11 mouse cellular contexts compared by ENCODE assay signal in the genomic region with DNA sequence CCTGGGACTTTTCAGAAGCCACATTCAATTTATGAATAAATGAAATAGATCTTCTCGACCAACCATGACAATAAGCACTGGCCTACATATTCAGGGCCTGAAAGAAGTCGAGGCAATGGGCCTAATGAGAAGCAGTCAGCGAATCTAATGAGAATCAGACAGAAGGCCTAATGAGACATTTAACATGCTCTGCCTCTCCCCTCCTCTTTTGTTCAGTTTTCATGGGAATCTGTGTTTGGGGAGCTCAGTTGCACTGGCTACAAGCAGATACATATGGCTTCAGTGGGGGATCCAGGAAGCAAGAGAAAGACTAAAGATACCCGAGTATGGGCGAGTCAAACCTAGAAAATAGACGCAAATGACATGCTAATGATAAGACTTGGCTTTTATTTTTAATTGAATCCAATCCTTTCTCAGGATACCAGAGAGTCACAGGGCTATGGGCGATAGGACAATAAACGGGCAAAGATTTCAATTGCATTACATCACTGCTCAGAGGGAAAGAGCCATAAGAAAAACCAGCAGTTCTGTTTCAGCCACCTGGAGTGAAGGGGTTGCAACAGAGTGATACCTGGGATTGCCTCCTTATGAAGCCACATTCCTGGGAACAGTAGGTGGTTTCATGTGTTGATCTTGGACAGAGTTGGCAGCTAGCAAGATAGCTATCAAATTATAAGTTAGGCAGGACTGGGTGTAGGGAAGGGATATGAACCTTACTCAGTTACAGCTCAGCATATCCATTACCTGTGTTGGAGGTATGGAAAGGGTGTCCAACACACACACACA.
DNase-seq lines count a peak whose midpoint lies in the region; ATAC-seq and TF ChIP-seq lines count a peak whose summit lies in the region.
"Had no signal": no experiment of that assay in that cellular context is flagged by ENCODE, and none has a peak within 500 bp of the region (broad histone marks: within the 10 kb centered on the region; RNA-seq: fewer than 3 reads in every experiment).

No protein-coding gene starts in this region.

- H3K4me2 ChIP-seq in hindbrain, embryonic 11.5 days (replicated peaks; ENCODE audit: low read depth, low read length), result no peak overlapping the region
- no peak overlapping the region for H3K4me2 ChIP-seq in hindbrain, embryonic 16.5 days (ENCODE audit: low read length)
- no peak overlapping the region for H3K4me2 ChIP-seq in neural tube, embryonic 14.5 days (ENCODE audit: low read depth, low read length)
- H3K4me2 ChIP-seq: liver, embryonic 13.5 days had no signal

- H3K36me3 ChIP-seq in hindbrain, embryonic 11.5 days (ENCODE audit: control insufficient read depth, insufficient read depth, low read length), result no peaks in the 10 kb centered on the region
- H3K36me3 ChIP-seq in hindbrain, embryonic 10.5 days, result no peaks in the 10 kb centered on the region
- no peaks in the 10 kb centered on the region for H3K36me3 ChIP-seq in hindbrain, embryonic 16.5 days (ENCODE audit: control insufficient read depth, insufficient read depth, low read length)
- no peaks in the 10 kb centered on the region for H3K36me3 ChIP-seq in neural tube, embryonic 14.5 days (ENCODE audit: control insufficient read depth, insufficient read depth, low read length)
- H3K36me3 ChIP-seq: liver, embryonic 13.5 days had no signal

- no peak overlapping the region for H3K4me3 ChIP-seq in hindbrain, embryonic 11.5 days (ENCODE audit: low read depth, low read length)
- H3K4me3 ChIP-seq in hindbrain, embryonic 10.5 days, result no peak overlapping the region
- H3K4me3 ChIP-seq in embryonic fibroblast, embryonic 13.5 days (ENCODE audit: insufficient read depth, low read length), result no peak overlapping the region
- H3K4me3 ChIP-seq in hindbrain, embryonic 16.5 days (ENCODE audit: low read length), result no peak overlapping the region
- no peak overlapping the region for H3K4me3 ChIP-seq in neural tube, embryonic 14.5 days (ENCODE audit: low read depth, low read length)
- H3K4me3 ChIP-seq: left cerebral cortex, adult 2 months; liver, embryonic 13.5 days had no signal

- peak; percentile 78 for ATAC-seq in hindbrain, embryonic 11.5 days (ENCODE audit: low FRiP score)
- peak; percentile 83 for ATAC-seq in hindbrain, embryonic 16.5 days
- peak; percentile 82 for ATAC-seq in neural tube, embryonic 14.5 days (ENCODE audit: low read depth)
- ATAC-seq: Patski had no signal

- DNase-seq in hindbrain, embryonic 11.5 days (ENCODE audit: low spot score), result peak; percentile 22
- DNase-seq in hindbrain, embryonic 10.5 days (ENCODE audit: low spot score), result no peak
- no peak for DNase-seq in thymus, postnatal 14 days
- DNase-seq in T-cell, adult 2 months (ENCODE audit: low spot score), result no peak
- DNase-seq in thymus, postnatal 36 days, result no peak
- DNase-seq: liver, embryonic 13.5 days had no signal

- TF ChIP-seq POLR2A in embryonic fibroblast, embryonic 13.5 days (IDR thresholded peaks at IDR 0.05; ENCODE audit: low read depth, low read length), result no peak

- no peak for TF ChIP-seq CTCF in embryonic fibroblast, embryonic 13.5 days (IDR thresholded peaks at IDR 0.05; ENCODE audit: borderline replicate concordance, insufficient read depth, low read length)

- no peaks in the 10 kb centered on the region for H3K4me1 ChIP-seq in hindbrain, embryonic 11.5 days (replicated peaks; ENCODE audit: control insufficient read depth, insufficient read depth, low read length)
- peaks cover 15% of the 10 kb centered on the region for H3K4me1 ChIP-seq in hindbrain, embryonic 10.5 days (replicated peaks)
- peaks cover 13% of the 10 kb centered on the region for H3K4me1 ChIP-seq in embryonic fibroblast, embryonic 13.5 days (ENCODE audit: control insufficient read depth, insufficient read depth, low read length)
- 0 out of 2 replicates have a peak, but pooled peaks cover 4% of the 10 kb centered on the region for H3K4me1 ChIP-seq in hindbrain, embryonic 16.5 days (ENCODE audit: control insufficient read depth, insufficient read depth, low read depth, low read length)
- no peaks in the 10 kb centered on the region for H3K4me1 ChIP-seq in neural tube, embryonic 14.5 days (ENCODE audit: control insufficient read depth, insufficient read depth, low read length)
- H3K4me1 ChIP-seq: liver, embryonic 13.5 days had no signal

- no peaks in the 10 kb centered on the region for H3K27me3 ChIP-seq in hindbrain, embryonic 11.5 days (ENCODE audit: control insufficient read depth, insufficient read depth, low read length)
- no peaks in the 10 kb centered on the region for H3K27me3 ChIP-seq in hindbrain, embryonic 10.5 days (ENCODE audit: insufficient read depth, poor library complexity, severe bottlenecking)
- H3K27me3 ChIP-seq in hindbrain, embryonic 16.5 days (replicated peaks; ENCODE audit: control insufficient read depth, insufficient read depth, low read length), result no peaks in the 10 kb centered on the region
- H3K27me3 ChIP-seq in neural tube, embryonic 14.5 days (ENCODE audit: control insufficient read depth, insufficient read depth, low read length), result no peaks in the 10 kb centered on the region
- H3K27me3 ChIP-seq: liver, embryonic 13.5 days; Patski had no signal

- no peak overlapping the region for H3K9ac ChIP-seq in hindbrain, embryonic 11.5 days (ENCODE audit: low read depth, low read length)
- no peak overlapping the region for H3K9ac ChIP-seq in hindbrain, embryonic 16.5 days (ENCODE audit: low read depth, low read length)
- no peak overlapping the region for H3K9ac ChIP-seq in neural tube, embryonic 14.5 days (replicated peaks; ENCODE audit: low read depth, low read length)
- H3K9ac ChIP-seq: liver, embryonic 13.5 days had no signal

- WGBS in hindbrain, embryonic 11.5 days, result 49% methylated on average over 8 of the region's 8 CpGs
- 59% methylated on average over 8 of the region's 8 CpGs for WGBS in hindbrain, embryonic 10.5 days
- WGBS in hindbrain, embryonic 16.5 days, result 29% methylated on average over 8 of the region's 8 CpGs
- WGBS in neural tube, embryonic 14.5 days, result 44% methylated on average over 8 of the region's 8 CpGs

- H3K27ac ChIP-seq in hindbrain, embryonic 11.5 days (ENCODE audit: low read depth, low read length), result no peak overlapping the region
- no peak overlapping the region for H3K27ac ChIP-seq in hindbrain, embryonic 10.5 days
- peak overlapping the region; percentile 97 for H3K27ac ChIP-seq in embryonic fibroblast, embryonic 13.5 days (ENCODE audit: insufficient read depth, low read length)
- H3K27ac ChIP-seq in hindbrain, embryonic 16.5 days (ENCODE audit: low read depth, low read length), result peak overlapping the region; percentile 25
- H3K27ac ChIP-seq in neural tube, embryonic 14.5 days (ENCODE audit: low read depth, low read length), result no peak overlapping the region
- H3K27ac ChIP-seq: left cerebral cortex, adult 2 months; liver, embryonic 13.5 days had no signal

- no peaks in the 10 kb centered on the region for H3K9me3 ChIP-seq in hindbrain, embryonic 11.5 days (ENCODE audit: control insufficient read depth, low read length)
- H3K9me3 ChIP-seq in hindbrain, embryonic 10.5 days, result no peaks in the 10 kb centered on the region
- H3K9me3 ChIP-seq in hindbrain, embryonic 16.5 days (ENCODE audit: control insufficient read depth, low read length), result no peaks in the 10 kb centered on the region
- no peaks in the 10 kb centered on the region for H3K9me3 ChIP-seq in neural tube, embryonic 14.5 days (ENCODE audit: control insufficient read depth, low read length)
- H3K9me3 ChIP-seq: liver, embryonic 13.5 days had no signal

Comparison
In these comparisons a context has a peak if more than half of its experiments do, and no peak if none do; other contexts are left out.
1. H3K27ac ChIP-seq: peak in embryonic fibroblast, embryonic 13.5 days (single experiment) and hindbrain, embryonic 16.5 days (single experiment); none in hindbrain, embryonic 11.5 days (single experiment), hindbrain, embryonic 10.5 days (single experiment) and neural tube, embryonic 14.5 days (single experiment).
2. Peak in every context shown above with its lines, with median percentiles within 50 percentile points of each other: ATAC-seq.